Mouse (Mus musculus) lung, adult 2 months (tissue): ENCODE data around the gene Hdac5. TPM values are rescaled to one million over a fixed set of nuclear protein-coding genes. Genes with fewer than 3 reads are reported as not detected.

Experiments
- DNase-seq: peaks from one replicate; pipeline ENCODE4 v3.0.0; 2022
- H3K4me1 ChIP-seq: fragments of 200-500 bp; 2 replicates; pipeline ENCODE4 v1.6.1; 2011; ENCODE audit warnings: low read length; ENCODE audit not compliant: control insufficient read depth, insufficient read depth
- H3K4me3 ChIP-seq: fragments of 200-500 bp; replicated peaks from 2 replicates; pipeline ENCODE3; 2011; ENCODE audit warnings: low read depth, mild to moderate bottlenecking, control low read depth, low read length; ENCODE audit errors: extremely low read depth
- CTCF ChIP-seq: fragments of 200-500 bp; IDR thresholded peaks from 2 replicates; pipeline ENCODE4 v1.5.1; 2011; ENCODE audit warnings: mild to moderate bottlenecking, low read length, control low read depth; ENCODE audit not compliant: insufficient read depth
- POLR2A ChIP-seq: fragments of 200-500 bp; IDR thresholded peaks from 2 replicates; pipeline ENCODE4 v1.6.1; 2011; ENCODE audit warnings: low read depth, mild to moderate bottlenecking, control low read depth, low read length, borderline replicate concordance; ENCODE audit errors: extremely low read depth
- WGBS: fragments of 180-500 bp; shearing (Covaris S2); methylation state at CpG from one replicate; pipeline ENCODE4 v1.1.7; 2018; 5-methylcytosine and 5-hydroxymethylcytosine counted together
- polyA plus RNA-seq: library from polyadenylated mRNA; depleted of rRNA; stranded (reverse); fragments of >200 nt; gene quantifications from 2 replicates; pipeline ENCODE4 v1.2.3, GENCODE M21; 2012; rRNA removed

Gene Hdac5
- 140 and 160 TPM in 2 replicates for polyA plus RNA-seq

GRCm38 (mm10) chr11:102230006-102230741 lies at the start of gene Hdac5:
Hdac5 (minus strand) TSS chr11:102230166.
- no peak for TF ChIP-seq CTCF
- peak; percentile 55; the same call in 1 of the 2 replicates for TF ChIP-seq POLR2A
- H3K4me3 ChIP-seq = peak within 1 kb of the TSS; percentile 91
- WGBS = under 1% methylated on average over 49 of the region's 49 CpGs

GRCm38 (mm10) chr11:102279595-102279994 lies 49.6 kb upstream of the Hdac5 start:
- 87% methylated on average over 3 of the region's 3 CpGs for WGBS
- Histone ChIP-seq H3K4me3 (no peak overlapping the region), H3K4me1 (0 out of 2 replicates have a peak, but pooled peaks cover 2% of the 10 kb centered on the region)
- TF ChIP-seq CTCF (no peak), POLR2A (no peak)
- no peak for DNase-seq

More at GRCm38 (mm10) chr11:102230006-102230741, at the start of gene Hdac5:
- DNase-seq = peak; percentile 99
- H3K4me1 ChIP-seq = peaks cover 32% of the 10 kb centered on the region

DNA sequence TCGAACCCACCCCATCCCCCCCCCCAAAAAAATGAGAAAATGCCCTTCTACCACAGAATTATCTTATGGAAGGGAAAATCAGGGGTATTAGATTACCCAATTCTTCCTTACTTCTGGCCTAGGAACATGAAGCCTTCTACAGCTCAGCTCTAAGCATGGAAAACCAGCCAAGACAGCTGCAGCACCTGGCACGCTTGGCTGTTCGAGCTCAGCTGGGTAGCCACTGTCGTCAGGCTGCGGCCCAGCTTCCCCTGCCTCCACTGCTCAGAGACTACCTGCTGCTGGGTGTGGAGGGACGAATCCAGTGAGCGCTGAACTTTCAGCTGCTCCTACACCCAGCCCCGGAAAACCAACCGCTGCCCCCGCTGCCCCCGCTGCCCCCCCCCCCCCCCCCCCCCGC lies 47.8 kb upstream of the Hdac5 start:
- no peak for TF ChIP-seq CTCF
- TF ChIP-seq POLR2A = no peak
- DNase-seq = no peak
- 0 out of 2 replicates have a peak, but pooled peaks cover 2% of the 10 kb centered on the region for H3K4me1 ChIP-seq

GRCm38 (mm10) chr11:102276411-102276915 lies 46.5 kb upstream of the Hdac5 start:
- DNase-seq = no peak
- TF ChIP-seq POLR2A (no peak), CTCF (no peak)
- WGBS = 2% methylated on average over 33 of the region's 33 CpGs
- Histone ChIP-seq H3K4me3 (no peak overlapping the region), H3K4me1 (0 out of 2 replicates have a peak, but pooled peaks cover 2% of the 10 kb centered on the region)

More for the DNA sequence above, 47.8 kb upstream of the Hdac5 start:
- WGBS = 71% methylated on average over 10 of the region's 12 CpGs
- H3K4me3 ChIP-seq = no peak overlapping the region

GRCm38 (mm10) chr11:102268520-102269244 lies 38.7 kb upstream of the Hdac5 start, which contains the start of gene Asb16:
Asb16 (plus strand) TSS chr11:102268743.
- no peak for DNase-seq
- 87% methylated on average over 12 of the region's 12 CpGs for WGBS
- no peak within 1 kb of the TSS for H3K4me3 ChIP-seq
- no peak for TF ChIP-seq POLR2A
- TF ChIP-seq CTCF = no peak
- H3K4me1 ChIP-seq = no peaks in the 10 kb centered on the region

DNA sequence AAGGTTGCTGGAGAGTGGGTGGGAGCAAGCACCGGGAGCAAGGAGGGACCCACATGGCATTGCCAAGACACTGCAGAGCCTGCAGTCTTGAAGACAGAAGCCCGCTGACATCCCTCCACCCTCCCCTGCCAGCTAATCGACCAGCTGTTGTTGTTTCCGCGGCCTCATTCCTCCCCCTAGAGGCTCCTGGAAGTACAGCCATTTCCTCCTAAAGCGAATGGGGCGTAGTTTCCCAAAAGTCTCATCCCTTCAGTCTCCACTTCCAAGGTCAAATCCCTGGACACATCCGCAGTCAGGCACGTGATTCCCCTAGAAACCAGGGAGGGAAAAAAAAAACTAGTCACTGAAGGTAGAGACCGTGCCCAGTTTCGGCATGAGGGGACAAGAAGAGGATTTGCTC lies 37.5 kb upstream of the Hdac5 start:
- Histone ChIP-seq H3K4me3 (no peak overlapping the region), H3K4me1 (no peaks in the 10 kb centered on the region)
- WGBS = 2% methylated on average over 11 of the region's 11 CpGs
- TF ChIP-seq POLR2A = no peak
- TF ChIP-seq CTCF = peak; percentile 67
- DNase-seq = peak; percentile 42

GRCm38 (mm10) chr11:102266631-102267355 lies 36.8 kb upstream of the Hdac5 start:
- 86% methylated on average over 8 of the region's 8 CpGs for WGBS

GRCm38 (mm10) chr11:102265816-102266215 lies 35.9 kb upstream of the Hdac5 start:
- 82% methylated on average over 14 of the region's 14 CpGs for WGBS
- Histone ChIP-seq H3K4me3 (no peak overlapping the region), H3K4me1 (no peaks in the 10 kb centered on the region)
- no peak for TF ChIP-seq POLR2A
- no peak for TF ChIP-seq CTCF
- no peak for DNase-seq

More at GRCm38 (mm10) chr11:102266631-102267355, 36.8 kb upstream of the Hdac5 start:
- TF ChIP-seq POLR2A = no peak
- TF ChIP-seq CTCF = no peak
- DNase-seq = no peak
- Histone ChIP-seq H3K4me1 (no peaks in the 10 kb centered on the region), H3K4me3 (no peak overlapping the region)

DNA sequence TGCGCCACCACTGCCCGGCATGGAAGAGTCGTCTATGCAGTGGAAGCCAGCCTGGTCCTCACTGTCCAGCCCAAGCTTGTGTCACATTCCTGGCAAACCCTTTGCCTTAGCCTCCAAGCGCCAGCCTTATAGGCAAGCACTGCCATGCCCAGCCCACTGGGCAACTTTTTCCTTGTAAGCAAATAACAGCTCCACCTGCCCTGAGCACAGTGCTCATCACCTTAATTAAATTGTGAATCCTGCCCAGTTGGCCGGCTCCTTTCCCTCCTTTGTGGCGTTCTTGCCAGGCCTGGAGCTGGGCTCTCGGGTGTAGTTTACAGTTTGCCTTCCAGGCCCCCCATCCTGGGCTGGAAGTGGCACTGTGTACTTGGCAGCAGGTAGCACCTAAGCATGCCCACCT lies 33.2 kb upstream of the Hdac5 start:
- DNase-seq = no peak
- 87% methylated on average over 7 of the region's 7 CpGs for WGBS
- H3K4me1 ChIP-seq = no peaks in the 10 kb centered on the region
- H3K4me3 ChIP-seq = no peak overlapping the region
- TF ChIP-seq CTCF (no peak), POLR2A (no peak)
